Mouse (Mus musculus): ENCODE results near the gene Sstr3. TPM values are rescaled to one million over a fixed set of nuclear protein-coding genes. Genes with fewer than 3 reads are reported as not detected.

The Sstr3 gene
- polyA plus RNA-seq (2015; fragmentation: Nextera tagmentation; extraction: Ambion mirVana), result 0.31 and 0.56 TPM in 2 replicates

- Histone ChIP-seq H3K9me3 (no peaks in the 10 kb centered on the region), H3K36me3 (replicated peaks) (no peaks in the 10 kb centered on the region), H3K9ac (peak within 1 kb of the TSS; percentile 17; the same call in 1 of the 2 replicates), H3K4me2 (peak within 1 kb of the TSS; percentile 38), H3K4me1 (peaks cover 14% of the 10 kb centered on the region), H3K4me3 (no peak within 1 kb of the TSS), H3K27me3 (replicated peaks) (peaks cover 5% of the 10 kb centered on the region), H3K27ac (no peak within 1 kb of the TSS)
- whole genome bisulfite sequencing, result 12% methylated on average over 14 of the region's 14 CpGs
- no peak for ATAC-seq (replicated peaks)
These were observed at the start of gene Sstr3 for GRCm38 (mm10) chr15:78544561-78545001. Gene Sstr3 (minus strand): TSS chr15:78544685.

GRCm38 (mm10) chr15:78593896-78594425 lies 49.5 kb upstream of the Sstr3 start:
- Histone ChIP-seq H3K27ac (no peak overlapping the region), H3K4me3 (no peak overlapping the region), H3K9me3 (no peaks in the 10 kb centered on the region), H3K9ac (no peak overlapping the region), H3K36me3 (replicated peaks) (no peaks in the 10 kb centered on the region), H3K4me1 (no peaks in the 10 kb centered on the region), H3K4me2 (no peak overlapping the region), H3K27me3 (replicated peaks) (no peaks in the 10 kb centered on the region)
- no peak for ATAC-seq (replicated peaks)
- WGBS, result 86% methylated on average over 7 of the region's 7 CpGs

GRCm38 (mm10) chr15:78592452-78592968 lies 48.0 kb upstream of the Sstr3 start:
- H3K9ac ChIP-seq, result no peak overlapping the region
- no peaks in the 10 kb centered on the region for H3K36me3 ChIP-seq (replicated peaks)
- no peak overlapping the region for H3K4me3 ChIP-seq
- H3K9me3 ChIP-seq, result no peaks in the 10 kb centered on the region
- no peak for ATAC-seq (replicated peaks)
- no peak overlapping the region for H3K27ac ChIP-seq
- no peaks in the 10 kb centered on the region for H3K4me1 ChIP-seq
- H3K4me2 ChIP-seq, result no peak overlapping the region
- 81% methylated on average over 14 of the region's 14 CpGs for WGBS
- H3K27me3 ChIP-seq (replicated peaks), result no peaks in the 10 kb centered on the region

GRCm38 (mm10) chr15:78591680-78592451 lies 47.4 kb upstream of the Sstr3 start:
- H3K9me3 ChIP-seq, result no peaks in the 10 kb centered on the region
- WGBS, result 70% methylated on average over 15 of the region's 15 CpGs

GRCm38 (mm10) chr15:78590785-78591184 lies 46.3 kb upstream of the Sstr3 start:
- Histone ChIP-seq H3K4me3 (no peak overlapping the region), H3K9ac (no peak overlapping the region), H3K27me3 (replicated peaks) (no peaks in the 10 kb centered on the region), H3K9me3 (no peaks in the 10 kb centered on the region), H3K36me3 (replicated peaks) (no peaks in the 10 kb centered on the region), H3K4me2 (no peak overlapping the region), H3K4me1 (no peaks in the 10 kb centered on the region), H3K27ac (no peak overlapping the region)
- WGBS, result 78% methylated on average over 6 of the region's 6 CpGs
- ATAC-seq (replicated peaks), result no peak

More at GRCm38 (mm10) chr15:78591680-78592451, 47.4 kb upstream of the Sstr3 start:
- ATAC-seq (replicated peaks), result no peak
- H3K4me2 ChIP-seq, result no peak overlapping the region
- H3K4me3 ChIP-seq, result no peak overlapping the region
- H3K27ac ChIP-seq, result no peak overlapping the region
- H3K36me3 ChIP-seq (replicated peaks), result no peaks in the 10 kb centered on the region
- H3K27me3 ChIP-seq (replicated peaks), result no peaks in the 10 kb centered on the region
- no peaks in the 10 kb centered on the region for H3K4me1 ChIP-seq
- no peak overlapping the region for H3K9ac ChIP-seq

GRCm38 (mm10) chr15:78589936-78590335 lies 45.5 kb upstream of the Sstr3 start:
- no peak for ATAC-seq (replicated peaks)
- no peak overlapping the region for H3K9ac ChIP-seq

GRCm38 (mm10) chr15:78588900-78589299 lies 44.4 kb upstream of the Sstr3 start:
- Histone ChIP-seq H3K27me3 (replicated peaks) (no peaks in the 10 kb centered on the region), H3K4me1 (no peaks in the 10 kb centered on the region), H3K4me2 (no peak overlapping the region), H3K36me3 (replicated peaks) (no peaks in the 10 kb centered on the region), H3K4me3 (no peak overlapping the region), H3K9me3 (no peaks in the 10 kb centered on the region; the same call in 1 of the 2 replicates), H3K27ac (no peak overlapping the region), H3K9ac (no peak overlapping the region)
- no peak for ATAC-seq (replicated peaks)
- WGBS, result 98% methylated on average over 4 of the region's 4 CpGs

More at GRCm38 (mm10) chr15:78589936-78590335, 45.5 kb upstream of the Sstr3 start:
- Histone ChIP-seq H3K4me1 (no peaks in the 10 kb centered on the region), H3K27ac (no peak overlapping the region), H3K4me3 (no peak overlapping the region), H3K9me3 (no peaks in the 10 kb centered on the region), H3K27me3 (replicated peaks) (no peaks in the 10 kb centered on the region), H3K36me3 (replicated peaks) (no peaks in the 10 kb centered on the region), H3K4me2 (no peak overlapping the region)
- 81% methylated on average over 6 of the region's 6 CpGs for WGBS

- Histone ChIP-seq H3K9ac (no peak overlapping the region), H3K4me3 (no peak overlapping the region), H3K36me3 (replicated peaks) (no peaks in the 10 kb centered on the region), H3K27me3 (replicated peaks) (no peaks in the 10 kb centered on the region), H3K4me1 (0 out of 2 replicates have a peak, but pooled peaks cover 5% of the 10 kb centered on the region), H3K4me2 (no peak overlapping the region), H3K9me3 (no peaks in the 10 kb centered on the region; the same call in 1 of the 2 replicates), H3K27ac (no peak overlapping the region)
- WGBS, result 87% methylated on average over 4 of the region's 4 CpGs
- no peak for ATAC-seq (replicated peaks)
These were observed 43.6 kb upstream of the Sstr3 start for GRCm38 (mm10) chr15:78588049-78588448.

- no peaks in the 10 kb centered on the region for H3K27me3 ChIP-seq (replicated peaks)
- no peaks in the 10 kb centered on the region for H3K36me3 ChIP-seq (replicated peaks)
- 54% methylated on average over 18 of the region's 18 CpGs for WGBS
- H3K4me3 ChIP-seq, result no peak overlapping the region
- no peak overlapping the region for H3K9ac ChIP-seq
- H3K9me3 ChIP-seq, result no peaks in the 10 kb centered on the region; the same call in 1 of the 2 replicates
- ATAC-seq (replicated peaks), result peak; percentile 80
- no peak overlapping the region for H3K27ac ChIP-seq
- H3K4me1 ChIP-seq, result 0 out of 2 replicates have a peak, but pooled peaks cover 5% of the 10 kb centered on the region
- no peak overlapping the region for H3K4me2 ChIP-seq
These were observed 42.8 kb upstream of the Sstr3 start for GRCm38 (mm10) chr15:78587050-78587994.

GRCm38 (mm10) chr15:78585404-78585803 lies 40.9 kb upstream of the Sstr3 start:
- H3K4me1 ChIP-seq, result peaks cover 22% of the 10 kb centered on the region
- no peak for ATAC-seq (replicated peaks)
- no peak overlapping the region for H3K27ac ChIP-seq
- H3K9me3 ChIP-seq, result no peaks in the 10 kb centered on the region; the same call in 1 of the 2 replicates
- H3K36me3 ChIP-seq (replicated peaks), result no peaks in the 10 kb centered on the region
- no peaks in the 10 kb centered on the region for H3K27me3 ChIP-seq (replicated peaks)
- H3K4me3 ChIP-seq, result no peak overlapping the region
- WGBS, result 90% methylated on average over 7 of the region's 7 CpGs
- no peak overlapping the region for H3K9ac ChIP-seq
- H3K4me2 ChIP-seq, result no peak overlapping the region

GRCm38 (mm10) chr15:78583352-78583751 lies 38.9 kb upstream of the Sstr3 start:
- Histone ChIP-seq H3K27ac (no peak overlapping the region), H3K36me3 (replicated peaks) (no peaks in the 10 kb centered on the region), H3K4me1 (peaks cover 33% of the 10 kb centered on the region), H3K27me3 (replicated peaks) (no peaks in the 10 kb centered on the region), H3K4me3 (no peak overlapping the region), H3K4me2 (no peak overlapping the region), H3K9ac (no peak overlapping the region), H3K9me3 (no peaks in the 10 kb centered on the region; the same call in 1 of the 2 replicates)
- ATAC-seq (replicated peaks), result no peak
- 22% methylated on average over 11 of the region's 11 CpGs for WGBS

Data from midbrain, embryonic 15.5 days (tissue).